Mouse (Mus musculus) CH12.LX (cell line): ENCODE results near the gene Paics. TPM values are rescaled to one million over a fixed set of nuclear protein-coding genes. Genes with fewer than 3 reads are reported as not detected.

ENCODE experiments used
- DNase-seq: peaks from one replicate; pipeline ENCODE4 v3.0.0-alpha.2; 2013; ENCODE audit errors: extremely low read depth
- H3K27ac ChIP-seq: 2 replicates; pipeline ENCODE4 v1.5.1; 2012; ENCODE audit warnings: low read depth, mild to moderate bottlenecking, control low read depth, moderate library complexity; ENCODE audit not compliant: insufficient read depth
- H3K27me3 ChIP-seq: replicated peaks from 2 replicates; pipeline ENCODE3; 2012; ENCODE audit warnings: inconsistent platforms
- H3K36me3 ChIP-seq, 2 experiments: replicated peaks in 1 of 2; 2 replicates each; pipeline versions ENCODE3 to v1.6.1; 2012; ENCODE audit warnings: inconsistent platforms in 1 of 2, low read length in 1 of 2, mild to moderate bottlenecking in 1 of 2, mixed read lengths in 1 of 2, moderate library complexity in 1 of 2; ENCODE audit not compliant: control insufficient read depth in 1 of 2, insufficient read depth in 1 of 2
- H3K4me1 ChIP-seq, 2 experiments: 2 replicates each; pipeline ENCODE4 v1.6.1; 2012; ENCODE audit warnings: inconsistent platforms in 1 of 2, moderate library complexity in 1 of 2; ENCODE audit not compliant: insufficient read depth in 2 of 2, control insufficient read depth in 1 of 2
- H3K4me2 ChIP-seq: 2 replicates; pipeline ENCODE4 v1.6.1; 2012; ENCODE audit warnings: low read depth, mild to moderate bottlenecking, control low read depth; ENCODE audit not compliant: poor library complexity, insufficient read depth, severe bottlenecking
- H3K4me3 ChIP-seq, 3 experiments: fragments of 150-350 bp in 1 of 3; sonication (generic) in 1 of 3; replicated peaks in 1 of 3; 2 replicates each; pipeline versions ENCODE3 to v1.5.1; 2011 to 2012; ENCODE audit warnings: low read depth in 2 of 3, low read length in 2 of 3, mild to moderate bottlenecking in 2 of 3, moderate library complexity in 2 of 3, control low read depth in 1 of 3, improper control_type of control experiment in 1 of 3, inconsistent platforms in 1 of 3, mixed read lengths in 1 of 3; ENCODE audit not compliant: poor library complexity in 1 of 3
- H3K79me2 ChIP-seq: replicated peaks from 2 replicates; pipeline ENCODE4 v1.6.1; 2012; ENCODE audit warnings: mild to moderate bottlenecking, moderate library complexity; ENCODE audit not compliant: control insufficient read depth, poor library complexity, insufficient read depth, severe bottlenecking; ENCODE audit errors: extremely low read depth
- H3K9ac ChIP-seq: 2 replicates; pipeline ENCODE4 v1.6.1; 2012; ENCODE audit warnings: low read depth, mild to moderate bottlenecking, control low read depth, moderate library complexity; ENCODE audit not compliant: insufficient read depth
- H3K9me3 ChIP-seq: replicated peaks from 2 replicates; pipeline ENCODE3; 2012; ENCODE audit warnings: low read length, inconsistent platforms, mixed read lengths
- BHLHE40 ChIP-seq: IDR thresholded peaks from 2 replicates; pipeline ENCODE4 v1.6.1; 2011; ENCODE audit warnings: mild to moderate bottlenecking, low read depth, low read length, improper control_type of control experiment
- CHD1 ChIP-seq: IDR thresholded peaks from 2 replicates; pipeline ENCODE4 v1.6.1; 2012; ENCODE audit warnings: low read depth, low read length, improper control_type of control experiment, inconsistent platforms
- E2F4 ChIP-seq: IDR thresholded peaks from 2 replicates; pipeline ENCODE4 v1.6.1; 2011; ENCODE audit warnings: low read depth, low read length, improper control_type of control experiment; ENCODE audit not compliant: insufficient replicate concordance
- ETS1 ChIP-seq: conservative IDR thresholded peaks from 2 replicates; pipeline ENCODE4 v1.6.1; 2012; ENCODE audit warnings: low read depth, mild to moderate bottlenecking, inconsistent platforms, low read length, improper control_type of control experiment, moderate library complexity
- JUN ChIP-seq: IDR thresholded peaks from 2 replicates; pipeline ENCODE4 v1.6.1; 2011; ENCODE audit warnings: low read depth, mild to moderate bottlenecking, low read length, improper control_type of control experiment, moderate library complexity; ENCODE audit not compliant: insufficient read depth
- JUND ChIP-seq: conservative IDR thresholded peaks from 2 replicates; pipeline ENCODE4 v1.6.1; 2011; ENCODE audit warnings: low read depth, low read length, improper control_type of control experiment
- KAT2A ChIP-seq: IDR thresholded peaks from 2 replicates; pipeline ENCODE4 v1.6.1; 2012; ENCODE audit warnings: low read length, improper control_type of control experiment, inconsistent platforms; ENCODE audit not compliant: insufficient replicate concordance
- MAZ ChIP-seq: IDR thresholded peaks from 2 replicates; pipeline ENCODE4 v1.6.1; 2012; ENCODE audit warnings: low read depth, mild to moderate bottlenecking, inconsistent platforms, low read length, improper control_type of control experiment, moderate library complexity
- MEF2A ChIP-seq: IDR thresholded peaks from 2 replicates; pipeline ENCODE4 v1.6.1; 2014; ENCODE audit warnings: low read depth, mild to moderate bottlenecking, inconsistent platforms, low read length, improper control_type of control experiment, borderline replicate concordance
- MXI1 ChIP-seq: IDR thresholded peaks from 2 replicates; pipeline ENCODE4 v1.6.1; 2011; ENCODE audit warnings: mild to moderate bottlenecking, low read depth, low read length, improper control_type of control experiment
- NELFE ChIP-seq: IDR thresholded peaks from 2 replicates; pipeline ENCODE4 v1.6.1; 2011; ENCODE audit warnings: low read depth, low read length, improper control_type of control experiment
- NRF1 ChIP-seq: IDR thresholded peaks from 2 replicates; pipeline ENCODE4 v1.6.1; 2014; ENCODE audit warnings: low read depth, mild to moderate bottlenecking, inconsistent platforms, low read length, improper control_type of control experiment, moderate library complexity
- PAX5 ChIP-seq: IDR thresholded peaks from 2 replicates; pipeline ENCODE4 v1.6.1; 2012; ENCODE audit warnings: low read length, inconsistent platforms, mixed read lengths
- POLR2A ChIP-seq: IDR thresholded peaks from 2 replicates; pipeline ENCODE4 v1.6.1; 2011; ENCODE audit warnings: low read depth, mild to moderate bottlenecking, improper control_type of control experiment, low read length
- SIN3A ChIP-seq: IDR thresholded peaks from 2 replicates; pipeline ENCODE4 v1.6.1; 2012; ENCODE audit warnings: low read length, improper control_type of control experiment, inconsistent platforms
- TCF12 ChIP-seq: IDR thresholded peaks from 2 replicates; pipeline ENCODE4 v1.6.1; 2014; ENCODE audit warnings: low read depth, mild to moderate bottlenecking, inconsistent platforms, low read length, improper control_type of control experiment
- UBTF ChIP-seq: IDR thresholded peaks from 2 replicates; pipeline ENCODE4 v1.6.1; 2012; ENCODE audit warnings: low read depth, mild to moderate bottlenecking, inconsistent platforms, low read length, improper control_type of control experiment, moderate library complexity
- USF1 ChIP-seq: IDR thresholded peaks from 2 replicates; pipeline ENCODE4 v1.6.1; 2014; ENCODE audit warnings: low read depth, mild to moderate bottlenecking, inconsistent platforms, low read length, improper control_type of control experiment
- USF2 ChIP-seq: conservative IDR thresholded peaks from 2 replicates; pipeline ENCODE4 v1.6.1; 2011; ENCODE audit warnings: low read depth, low read length, improper control_type of control experiment
- ZC3H11A ChIP-seq: IDR thresholded peaks from 2 replicates; pipeline ENCODE4 v1.6.1; 2012; ENCODE audit warnings: low read depth, mild to moderate bottlenecking, inconsistent platforms, low read length, improper control_type of control experiment
- ZMIZ1 ChIP-seq: IDR thresholded peaks from 2 replicates; pipeline ENCODE4 v1.6.1; 2012; ENCODE audit warnings: low read depth, mild to moderate bottlenecking, inconsistent platforms, low read length, improper control_type of control experiment
- ZNF384 ChIP-seq: IDR thresholded peaks from 2 replicates; pipeline ENCODE4 v1.6.1; 2012; ENCODE audit warnings: low read depth, low read length, improper control_type of control experiment, inconsistent platforms
- dilution Hi-C: fragments of 300-500 bp; cut with MboI; formaldehyde crosslinking; loops from 2 replicates; pipeline ENCODE4 v1.14.3; 2020; ENCODE audit warnings: low sequenced_read_pairs; ENCODE audit not compliant: extremely low pct_unique_long_range_greater_than_20kb, extremely low pct_ligation_motif_present
- in situ Hi-C: fragments of 300-500 bp; cut with MboI; formaldehyde crosslinking; loops from 3 replicates; pipeline ENCODE4 v1.14.3; 2019; ENCODE audit warnings: low sequenced_read_pairs, low pct_ligation_motif_present, low pct_unique_long_range_greater_than_20kb, mixed read lengths
- polyA plus RNA-seq: library from polyadenylated mRNA; unstranded; fragments of >175 nt; gene quantifications from 2 replicates; pipeline ENCODE4 v1.2.1, GENCODE M21; 2012; ENCODE audit warnings: low read depth; ENCODE audit not compliant: insufficient read length
- total RNA-seq, 2 experiments: library from RNA; depleted of rRNA; stranded (reverse); fragments of 300-350 nt in 1 of 2; fragments of >200 nt in 1 of 2; gene quantifications; 2 replicates each; pipeline ENCODE4 v1.2.3; 2012 to 2014

Gene Paics
- total and polyA plus RNA-seq, 3 experiments = 259 to 440 (median 274) TPM

GRCm38 (mm10) chr5:76959587-76959986, 8.5 kb downstream of the Paics start:
- H3K27ac ChIP-seq = no peak overlapping the region
- dilution Hi-C loops = no loop called here
- no peak overlapping the region for H3K4me3 ChIP-seq
- no peak overlapping the region for H3K4me2 ChIP-seq
- H3K79me2 ChIP-seq = peaks cover 19% of the 10 kb centered on the region
- in situ Hi-C loops = no loop called here
- TF ChIP-seq POLR2A (no peak), ZNF384 (no peak), CHD1 (no peak), TCF12 (no peak), ZMIZ1 (no peak), SIN3A (no peak), JUN (no peak), MEF2A (no peak), NELFE (no peak), PAX5 (no peak)
- peaks cover 60 to 93% of the 10 kb centered on the region in 2 experiments for H3K36me3 ChIP-seq
- no peak overlapping the region for H3K9ac ChIP-seq
- no peaks in the 10 kb centered on the region for H3K9me3 ChIP-seq
- H3K4me1 ChIP-seq = peaks cover 0 to 30% of the 10 kb centered on the region in 2 experiments; a peak in 2 of 4 replicates
- H3K27me3 ChIP-seq = no peaks in the 10 kb centered on the region
- DNase-seq = no peak

GRCm38 (mm10) chr5:76962545-76962944, 11.4 kb downstream of the Paics start:
- H3K4me1 ChIP-seq = peaks cover 0 to 4% of the 10 kb centered on the region in 2 experiments; a peak in 1 of 4 replicates
- H3K4me3 ChIP-seq = no peak overlapping the region
- no peak for DNase-seq
- H3K27ac ChIP-seq = no peak overlapping the region
- H3K79me2 ChIP-seq = peaks cover 3% of the 10 kb centered on the region; the same call in 1 of the 2 replicates
- TF ChIP-seq USF2 = no peak
- no peak for TF ChIP-seq ETS1
- TF ChIP-seq USF1 = no peak
- TF ChIP-seq JUND = no peak
- TF ChIP-seq NELFE = no peak
- no peak for TF ChIP-seq TCF12
- no peak for TF ChIP-seq KAT2A
- TF ChIP-seq E2F4 = no peak
- no peak for TF ChIP-seq MXI1
- TF ChIP-seq BHLHE40 = no peak
- TF ChIP-seq MAZ = no peak
- TF ChIP-seq NRF1 = no peak
- no peak for TF ChIP-seq UBTF
- TF ChIP-seq ZC3H11A = no peak
- TF ChIP-seq MEF2A = no peak
- H3K9me3 ChIP-seq = no peaks in the 10 kb centered on the region
- no peak overlapping the region for H3K9ac ChIP-seq
- in situ Hi-C loops (no loop called here), dilution Hi-C loops (no loop called here)
- no peaks in the 10 kb centered on the region for H3K27me3 ChIP-seq
- H3K4me2 ChIP-seq = no peak overlapping the region
- H3K36me3 ChIP-seq = peaks cover 63 to 92% of the 10 kb centered on the region in 2 experiments
